Mouse (Mus musculus): ENCODE measurements at regions not wholly inside any gene's neighbourhood (a gene's known extent, or its start where the extent isn't known, plus 50 kb on each side); places are given as distances from the start of the nearest gene placed in this dataset.
A peak's percentile ranks its signal among the peaks of the same experiment; 100 is the strongest.

- Histone ChIP-seq H3K4me1 (ENCODE audit: control insufficient read depth in 1 of 2, insufficient read depth in 2 of 2, low read length in 2 of 2) (peaks cover 0 to 7% of the 10 kb centered on the region in 2 experiments; a peak in 2 of 4 replicates), H3K27me3 (ENCODE audit: control insufficient read depth in 1 of 2, insufficient read depth in 2 of 2, low read length in 2 of 2) (no peaks in the 10 kb centered on the region), H3K9me3 (replicated peaks; ENCODE audit: insufficient read depth, low read length) (no peaks in the 10 kb centered on the region), H3K9ac (ENCODE audit: control insufficient read depth, low read depth, low read length, poor library complexity, severe bottlenecking) (no peak overlapping the region), H3K4me3 (ENCODE audit: control insufficient read depth in 1 of 2, insufficient read depth in 1 of 2, low read depth in 2 of 2, low read length in 2 of 2) (no peak overlapping the region), H3K27ac (ENCODE audit: control insufficient read depth, low read depth, low read length) (no peak overlapping the region), H3K36me3 (ENCODE audit: control insufficient read depth in 1 of 2, insufficient read depth in 2 of 2, low read length in 2 of 2) (peaks cover 0 to 10% of the 10 kb centered on the region in 2 experiments; a peak in 2 of 4 replicates), H3K79me2 (ENCODE audit: control insufficient read depth, insufficient read depth, low read length, poor library complexity) (no peaks in the 10 kb centered on the region)
- peak; percentile 86 for TF ChIP-seq USF1 (IDR thresholded peaks at IDR 0.05; ENCODE audit: low read depth, low read length)
- TF ChIP-seq MYC (IDR thresholded peaks at IDR 0.05; ENCODE audit: low read depth, low read length) = peak; percentile 77; the same call in 1 of the 2 replicates
- 0 out of 2 replicates have a peak, but pooled peaks have one; percentile 39 for TF ChIP-seq TCF12 (IDR thresholded peaks at IDR 0.05; ENCODE audit: low read depth, low read length)
- no peak for TF ChIP-seq NRF1 (IDR thresholded peaks at IDR 0.05; ENCODE audit: insufficient read depth, low read depth, low read length, poor library complexity, severe bottlenecking)
- TF ChIP-seq POLR2AphosphoS2 (IDR thresholded peaks at IDR 0.05; ENCODE audit: low read length) = no peak
- peak; percentile 62; the same call in 1 of the 2 replicates for TF ChIP-seq MAX (IDR thresholded peaks at IDR 0.05; ENCODE audit: low read length)
- TF ChIP-seq HCFC1 (IDR thresholded peaks at IDR 0.05; ENCODE audit: low read depth, low read length) = no peak
- TF ChIP-seq EP300 (IDR thresholded peaks at IDR 0.05; ENCODE audit: low read depth in 1 of 2, low read length in 2 of 2) = peak; percentile 63 to 77
- TF ChIP-seq RCOR1 (IDR thresholded peaks at IDR 0.05; ENCODE audit: low read depth, low read length) = peak; percentile 33; the same call in 1 of the 2 replicates
- TF ChIP-seq ZC3H11A (IDR thresholded peaks at IDR 0.05; ENCODE audit: low read depth, low read length) = no peak
- peak; percentile 92 for TF ChIP-seq MXI1 (IDR thresholded peaks at IDR 0.05; ENCODE audit: low read depth, low read length)
- TF ChIP-seq SIN3A (IDR thresholded peaks at IDR 0.05; ENCODE audit: low read length) = peak; percentile 73; the same call in 1 of the 2 replicates
- peak; percentile 77 for TF ChIP-seq ETS1 (IDR thresholded peaks at IDR 0.05; ENCODE audit: low read depth, low read length)
- peak; percentile 96 for TF ChIP-seq GATA1 (IDR thresholded peaks at IDR 0.05; ENCODE audit: low read depth, low read length)
- no peak for TF ChIP-seq POLR2AphosphoS5 (IDR thresholded peaks at IDR 0.05; ENCODE audit: borderline replicate concordance, low read depth, low read length)
- TF ChIP-seq UBTF (IDR thresholded peaks at IDR 0.05; ENCODE audit: borderline replicate concordance, insufficient read depth, low read depth, low read length) = no peak
- no peak for TF ChIP-seq ELF1 (IDR thresholded peaks at IDR 0.05; ENCODE audit: low read depth, low read length)
- peak; percentile 91 for DNase-seq (ENCODE audit: low read depth, low spot score)
Measured at GRCm38 (mm10) chrX:114963543-114963942, 56.2 kb downstream of the Ube2dnl2 start.

GRCm38 (mm10) chrX:114974601-114975340, 67.4 kb downstream of the Ube2dnl2 start:
- no peak for DNase-seq (ENCODE audit: low read depth, low spot score)
- H3K27ac ChIP-seq (ENCODE audit: control insufficient read depth, low read depth, low read length) = no peak overlapping the region
- no peaks in the 10 kb centered on the region for H3K9me3 ChIP-seq (replicated peaks; ENCODE audit: insufficient read depth, low read length)

More at GRCm38 (mm10) chrX:114974601-114975340, 67.4 kb downstream of the Ube2dnl2 start:
- Histone ChIP-seq H3K79me2 (ENCODE audit: control insufficient read depth, insufficient read depth, low read length, poor library complexity) (no peaks in the 10 kb centered on the region), H3K4me3 (ENCODE audit: control insufficient read depth in 1 of 2, insufficient read depth in 1 of 2, low read depth in 2 of 2, low read length in 2 of 2) (no peak overlapping the region), H3K27me3 (ENCODE audit: control insufficient read depth in 1 of 2, insufficient read depth in 2 of 2, low read length in 2 of 2) (no peaks in the 10 kb centered on the region), H3K9ac (ENCODE audit: control insufficient read depth, low read depth, low read length, poor library complexity, severe bottlenecking) (no peak overlapping the region), H3K36me3 (ENCODE audit: control insufficient read depth in 1 of 2, insufficient read depth in 2 of 2, low read length in 2 of 2) (no peaks in the 10 kb centered on the region; a peak in 2 of 4 replicates), H3K4me1 (ENCODE audit: control insufficient read depth in 1 of 2, insufficient read depth in 2 of 2, low read length in 2 of 2) (no peaks in the 10 kb centered on the region; a peak in 1 of 4 replicates)
- TF ChIP-seq TBP (IDR thresholded peaks at IDR 0.05; ENCODE audit: low read depth, low read length) (no peak), KAT2A (conservative IDR thresholded peaks at IDR 0.05; ENCODE audit: low read depth, low read length) (no peak), POLR2AphosphoS2 (IDR thresholded peaks at IDR 0.05; ENCODE audit: low read length) (no peak), HCFC1 (IDR thresholded peaks at IDR 0.05; ENCODE audit: low read depth, low read length) (no peak), ZNF384 (IDR thresholded peaks at IDR 0.05; ENCODE audit: low read depth, low read length) (no peak), POLR2AphosphoS5 (IDR thresholded peaks at IDR 0.05; ENCODE audit: borderline replicate concordance, low read depth, low read length) (no peak), E2F4 (IDR thresholded peaks at IDR 0.05; ENCODE audit: borderline replicate concordance, low read depth, low read length) (no peak), MXI1 (IDR thresholded peaks at IDR 0.05; ENCODE audit: low read depth, low read length) (no peak), USF1 (IDR thresholded peaks at IDR 0.05; ENCODE audit: low read depth, low read length) (no peak), SMC3 (IDR thresholded peaks at IDR 0.05; ENCODE audit: low read depth, low read length) (no peak), TCF12 (IDR thresholded peaks at IDR 0.05; ENCODE audit: low read depth, low read length) (no peak)

All from MEL (cell line).